Mouse (Mus musculus) megakaryocyte progenitor cell, adult 5-6 weeks (primary cell): Measurements from ENCODE around the gene Arid3a. TPM values are rescaled to one million over a fixed set of nuclear protein-coding genes. Genes with fewer than 3 reads are reported as not detected.

ENCODE experiments used
- ATAC-seq: replicated peaks from 2 replicates; pipeline ENCODE4 v1.8.0; 2016; ENCODE audit warnings: mild to moderate bottlenecking, moderate TSS enrichment, inconsistent platforms; ENCODE audit not compliant: poor library complexity
- total RNA-seq, 2 experiments: library from RNA; stranded (forward) in 1 of 2; stranded (reverse) in 1 of 2; fragments of 157-497, 149-512 nt in 1 of 2; fragments of 200-1000 nt in 1 of 2; gene quantifications; 2 replicates each; pipeline versions ENCODE4 v1.2.3 to v1.2.4; 2015 to 2017

The Arid3a gene
- total RNA-seq, 2 experiments from 2014 or later = 19.9 to 32.2 TPM

GRCm38 (mm10) chr10:79991099-79991498 is 64.3 kb downstream of the Arid3a start:
- no peak for ATAC-seq

GRCm38 (mm10) chr10:79991548-79991947 is 64.7 kb downstream of the Arid3a start:
- no peak for ATAC-seq

- ATAC-seq = peak; percentile 43
Observed at GRCm38 (mm10) chr10:79994397-79995115, 67.7 kb downstream of the Arid3a start.

DNA sequence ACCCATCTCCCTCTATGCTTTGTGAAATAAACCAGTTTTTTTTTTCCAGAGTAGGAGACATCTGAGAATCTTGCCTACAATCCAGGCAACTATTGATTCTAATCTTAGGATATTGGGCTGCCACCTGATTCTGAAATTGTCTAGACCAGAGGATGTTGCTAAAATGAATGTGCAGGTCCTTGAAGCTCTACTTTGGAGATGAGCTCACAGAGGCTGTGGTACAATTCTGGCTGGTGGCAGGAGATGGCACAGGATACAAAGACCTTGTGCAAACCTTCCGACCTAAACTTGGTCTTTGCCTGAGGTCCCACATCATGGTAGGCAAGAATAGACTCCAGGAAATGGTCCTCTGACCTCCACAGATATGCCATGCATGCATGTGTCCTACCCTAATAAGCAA is 68.8 kb downstream of the Arid3a start:
- ATAC-seq = no peak

GRCm38 (mm10) chr10:79996272-79997033 is 69.6 kb downstream of the Arid3a start, which contains the start of gene Abca7:
TSS of gene Abca7 (plus strand) at chr10:79996494.
- peak; percentile 79 for ATAC-seq

DNA sequence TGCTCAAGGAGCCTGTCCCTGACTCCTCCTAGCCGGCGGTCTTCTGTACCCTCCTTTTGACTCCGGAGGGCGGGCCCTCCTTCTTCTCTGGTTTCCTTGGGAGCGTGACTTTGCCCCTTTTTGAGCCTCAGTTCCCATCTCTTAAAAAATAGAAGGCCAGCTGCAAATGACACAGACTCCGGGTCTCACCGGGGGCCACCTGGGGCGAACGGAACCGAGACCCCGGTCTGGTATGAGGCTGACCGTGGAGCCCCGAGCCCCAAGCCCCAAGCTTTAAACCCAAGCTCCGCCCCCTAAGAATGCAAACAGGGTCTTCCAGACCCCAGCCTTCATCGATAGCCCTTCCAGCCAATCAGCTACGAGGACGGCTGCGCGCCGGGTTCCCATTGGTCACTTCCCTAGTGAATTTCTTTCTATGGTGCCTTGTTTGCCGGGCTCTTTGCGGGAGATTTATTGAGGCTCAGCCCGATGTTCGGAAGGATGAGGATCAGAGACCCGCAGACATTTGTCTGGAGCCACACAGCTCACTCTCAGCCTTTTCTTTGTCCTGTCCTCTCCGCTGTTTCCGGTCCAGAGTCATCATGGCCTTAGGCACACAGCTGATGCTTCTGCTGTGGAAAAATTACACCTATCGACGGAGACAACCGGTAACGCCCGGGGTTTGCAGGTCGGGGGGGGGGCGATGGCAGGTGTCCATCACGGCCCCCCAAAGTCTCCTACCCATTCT is 70.4 kb downstream of the Arid3a start:
- peak; percentile 52 for ATAC-seq

DNA sequence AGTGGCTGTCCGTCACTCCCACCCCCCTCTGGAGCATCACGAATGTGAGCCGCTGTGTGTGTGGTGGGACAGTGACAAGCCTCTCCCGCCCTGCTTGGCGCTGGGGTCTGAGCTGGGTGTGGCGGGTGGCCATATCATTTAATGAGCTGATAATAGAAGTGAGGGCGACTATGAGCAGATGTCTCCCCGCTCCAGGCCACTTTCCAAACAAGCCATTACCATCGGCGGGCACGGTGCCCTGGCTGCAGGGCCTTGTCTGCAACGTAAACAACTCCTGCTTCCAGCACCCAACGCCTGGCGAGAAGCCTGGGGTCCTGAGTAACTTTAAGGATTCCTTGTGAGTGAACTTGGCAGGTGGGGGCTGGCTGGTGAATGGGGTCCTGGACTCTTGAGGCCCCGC is 71.0 kb downstream of the Arid3a start:
- ATAC-seq = peak; percentile 20

GRCm38 (mm10) chr10:80001945-80002344 is 75.1 kb downstream of the Arid3a start:
- ATAC-seq = no peak

DNA sequence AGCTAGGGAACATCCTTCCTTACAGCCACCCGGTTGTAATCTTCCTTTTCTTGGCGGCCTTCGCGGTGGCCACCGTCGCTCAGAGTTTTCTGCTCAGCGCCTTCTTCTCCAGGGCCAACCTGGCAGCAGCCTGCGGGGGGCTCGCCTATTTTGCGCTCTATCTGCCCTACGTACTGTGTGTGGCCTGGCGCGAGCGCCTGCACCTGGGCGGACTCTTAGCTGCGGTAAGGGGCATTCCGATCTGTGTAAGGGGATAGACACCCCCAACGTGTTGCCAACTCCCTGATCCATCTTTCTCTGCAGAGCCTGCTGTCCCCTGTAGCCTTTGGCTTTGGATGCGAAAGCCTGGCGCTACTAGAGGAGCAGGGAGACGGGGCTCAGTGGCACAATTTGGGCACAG is 76.0 kb downstream of the Arid3a start:
- no peak for ATAC-seq

DNA sequence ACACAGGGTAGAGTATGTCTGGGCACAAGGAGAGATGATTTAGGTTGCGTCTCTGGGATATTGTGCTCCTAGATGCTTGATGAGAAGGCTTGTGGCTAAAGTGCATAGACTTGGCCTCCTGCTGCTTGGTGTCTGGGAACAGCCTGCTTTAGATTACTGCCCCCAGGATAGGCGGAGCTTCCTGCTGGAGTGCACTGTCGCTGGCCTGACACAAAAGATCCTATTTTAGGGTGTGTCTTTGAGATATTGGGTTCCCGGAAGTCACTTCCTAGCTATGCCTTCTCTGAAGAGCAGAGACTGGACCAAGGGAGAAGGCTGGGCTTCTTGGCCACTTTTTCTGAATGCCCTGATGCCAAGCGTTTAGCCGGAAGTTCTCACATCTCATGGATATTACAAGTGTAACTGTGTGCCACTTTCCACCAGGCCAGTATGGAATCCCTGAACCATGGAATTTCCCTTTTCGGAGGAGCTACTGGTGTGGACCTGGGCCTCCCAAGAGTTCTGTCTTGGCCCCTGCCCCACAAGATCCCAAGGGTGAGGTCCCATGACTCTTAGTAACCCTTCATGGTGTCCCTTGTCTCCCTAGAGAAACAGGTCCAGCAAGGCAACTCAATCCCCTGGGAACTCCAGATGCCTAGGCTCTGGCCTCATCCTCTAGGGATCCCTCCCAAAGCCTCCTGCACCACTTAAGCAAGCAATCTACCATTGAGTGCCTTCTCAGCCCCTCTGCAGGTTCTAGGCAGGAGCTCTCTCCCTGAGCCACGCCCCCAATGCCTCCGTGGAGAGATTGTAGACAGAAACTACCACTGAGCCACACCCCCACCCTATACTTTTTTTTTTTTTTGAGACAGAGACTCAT is 76.8 kb downstream of the Arid3a start:
- ATAC-seq = peak; percentile 85

- ATAC-seq = no peak
Observed at GRCm38 (mm10) chr10:80004233-80004705, 77.4 kb downstream of the Arid3a start.

Other genes starting within 250 kb of the Arid3a start
Only the 30 nearest of the 35 such genes appear.
- gene Hcn2, start 210.4 kb upstream of the Arid3a start, total RNA-seq (2015) = not detected in 2 replicates
- gene Hcn2, start 210.4 kb upstream of the Arid3a start, total RNA-seq (2017) = not detected in 2 replicates
- 36.9 and 46.9 TPM in 2 replicates for gene Polrmt, start 180.5 kb upstream of the Arid3a start, total RNA-seq (2015)
- gene Polrmt, start 180.5 kb upstream of the Arid3a start, total RNA-seq (2017) = 10.8 and 14.6 TPM in 2 replicates
- not detected in 2 replicates for gene Fgf22, start 172.0 kb upstream of the Arid3a start, total RNA-seq (2015)
- gene Fgf22, start 172.0 kb upstream of the Arid3a start, total RNA-seq (2017) = not detected in 2 replicates
- gene Rnf126, start 160.1 kb upstream of the Arid3a start, total RNA-seq (2015) = 55.6 and 63.0 TPM in 2 replicates
- gene Rnf126, start 160.1 kb upstream of the Arid3a start, total RNA-seq (2017) = 18.4 and 20.2 TPM in 2 replicates
- 1.6 and 2.7 TPM in 2 replicates for gene Fstl3, start 149.8 kb upstream of the Arid3a start, total RNA-seq (2015)
- gene Fstl3, start 149.8 kb upstream of the Arid3a start, total RNA-seq (2017) = 1.3 and 3.6 TPM in 2 replicates
- 160 and 189 TPM in 2 replicates for gene Prss57, start 136.1 kb upstream of the Arid3a start, total RNA-seq (2015)
- gene Prss57, start 136.1 kb upstream of the Arid3a start, total RNA-seq (2017) = 95.1 and 100.0 TPM in 2 replicates
- gene Palm, start 133.5 kb upstream of the Arid3a start, total RNA-seq (2015) = 65.3 and 71.4 TPM in 2 replicates
- 43.4 and 53.4 TPM in 2 replicates for gene Palm, start 133.5 kb upstream of the Arid3a start, total RNA-seq (2017)
- gene Misp, start 106.1 kb upstream of the Arid3a start, total RNA-seq (2015) = not detected in 2 replicates
- gene Misp, start 106.1 kb upstream of the Arid3a start, total RNA-seq (2017) = 0.58 TPM in 1 of 2 replicates, not detected in the other
- 218 and 262 TPM in 2 replicates for gene Ptbp1, start 72.6 kb upstream of the Arid3a start, total RNA-seq (2015)
- 172 and 187 TPM in 2 replicates for gene Ptbp1, start 72.6 kb upstream of the Arid3a start, total RNA-seq (2017)
- gene Prtn3, start 52.6 kb upstream of the Arid3a start, total RNA-seq (2015) = 3,382 and 3,510 TPM in 2 replicates
- 738 and 1,001 TPM in 2 replicates for gene Prtn3, start 52.6 kb upstream of the Arid3a start, total RNA-seq (2017)
- gene Plppr3, start 52.4 kb upstream of the Arid3a start, total RNA-seq (2015) = 39.0 and 41.2 TPM in 2 replicates
- 93.9 and 96.9 TPM in 2 replicates for gene Plppr3, start 52.4 kb upstream of the Arid3a start, total RNA-seq (2017)
- 6,143 and 8,228 TPM in 2 replicates for gene Elane, start 40.8 kb upstream of the Arid3a start, total RNA-seq (2015)
- gene Elane, start 40.8 kb upstream of the Arid3a start, total RNA-seq (2017) = 2,359 and 2,989 TPM in 2 replicates
- gene Cfd, start 36.2 kb upstream of the Arid3a start, total RNA-seq (2015) = 0.49 and 0.56 TPM in 2 replicates
- 1.2 TPM in 1 of 2 replicates, not detected in the other for gene Cfd, start 36.2 kb upstream of the Arid3a start, total RNA-seq (2017)
- gene Med16, start 18.1 kb upstream of the Arid3a start, total RNA-seq (2015) = 13.9 and 14.4 TPM in 2 replicates
- gene Med16, start 18.1 kb upstream of the Arid3a start, total RNA-seq (2017) = 22.1 and 24.8 TPM in 2 replicates
- gene Gm26602, start 16.2 kb upstream of the Arid3a start, total RNA-seq (2015) = not detected in 2 replicates
- not detected in 2 replicates for gene Gm26602, start 16.2 kb upstream of the Arid3a start, total RNA-seq (2017)
- gene Kiss1r, start 10.1 kb upstream of the Arid3a start, total RNA-seq (2015) = 0.15 TPM in 2 replicates
- 0.25 and 1.3 TPM in 2 replicates for gene Kiss1r, start 10.1 kb upstream of the Arid3a start, total RNA-seq (2017)
- 72.3 and 78.7 TPM in 2 replicates for gene R3hdm4, start 5.8 kb upstream of the Arid3a start, total RNA-seq (2015)
- 35.1 and 50.7 TPM in 2 replicates for gene R3hdm4, start 5.8 kb upstream of the Arid3a start, total RNA-seq (2017)
- gene Wdr18, start 33.1 kb downstream of the Arid3a start, total RNA-seq (2015) = 36.8 and 57.4 TPM in 2 replicates
- 24.6 and 29.7 TPM in 2 replicates for gene Wdr18, start 33.1 kb downstream of the Arid3a start, total RNA-seq (2017)
- not detected in 2 replicates for gene Grin3b, start 43.7 kb downstream of the Arid3a start, total RNA-seq (2015)
- gene Grin3b, start 43.7 kb downstream of the Arid3a start, total RNA-seq (2017) = not detected in 2 replicates
- gene Tmem259, start 57.3 kb downstream of the Arid3a start, total RNA-seq (2015) = 38.9 and 44.2 TPM in 2 replicates
- 44.6 and 54.8 TPM in 2 replicates for gene Tmem259, start 57.3 kb downstream of the Arid3a start, total RNA-seq (2017)
- gene Cnn2, start 61.5 kb downstream of the Arid3a start, total RNA-seq (2015) = 50.5 and 52.8 TPM in 2 replicates
- 73.3 and 84.1 TPM in 2 replicates for gene Cnn2, start 61.5 kb downstream of the Arid3a start, total RNA-seq (2017)
- gene Abca7, start 69.5 kb downstream of the Arid3a start, total RNA-seq (2015) = 15.4 and 15.8 TPM in 2 replicates
- gene Abca7, start 69.5 kb downstream of the Arid3a start, total RNA-seq (2017) = 17.0 and 17.5 TPM in 2 replicates
- 64.1 and 69.0 TPM in 2 replicates for gene Arhgap45, start 89.6 kb downstream of the Arid3a start, total RNA-seq (2015)
- 112 and 121 TPM in 2 replicates for gene Arhgap45, start 89.6 kb downstream of the Arid3a start, total RNA-seq (2017)
- gene Polr2e, start 112.8 kb downstream of the Arid3a start, total RNA-seq (2015) = 93.3 and 99.5 TPM in 2 replicates
- 74.3 and 89.9 TPM in 2 replicates for gene Polr2e, start 112.8 kb downstream of the Arid3a start, total RNA-seq (2017)
- 253 and 271 TPM in 2 replicates for gene Gpx4, start 120.1 kb downstream of the Arid3a start, total RNA-seq (2015)
- gene Gpx4, start 120.1 kb downstream of the Arid3a start, total RNA-seq (2017) = 358 and 365 TPM in 2 replicates
- gene Sbno2, start 178.5 kb downstream of the Arid3a start, total RNA-seq (2015) = 16.9 and 19.5 TPM in 2 replicates
- 19.1 and 24.0 TPM in 2 replicates for gene Sbno2, start 178.5 kb downstream of the Arid3a start, total RNA-seq (2017)
- 71.7 and 81.1 TPM in 2 replicates for gene Stk11, start 188.8 kb downstream of the Arid3a start, total RNA-seq (2015)
- gene Stk11, start 188.8 kb downstream of the Arid3a start, total RNA-seq (2017) = 159 and 172 TPM in 2 replicates
- gene Atp5d, start 211.6 kb downstream of the Arid3a start, total RNA-seq (2015) = 187 and 199 TPM in 2 replicates
- gene Atp5d, start 211.6 kb downstream of the Arid3a start, total RNA-seq (2017) = 37.6 and 39.3 TPM in 2 replicates
- gene Cbarp, start 213.8 kb downstream of the Arid3a start, total RNA-seq (2015) = 3.8 and 4.8 TPM in 2 replicates
- 2.0 and 2.2 TPM in 2 replicates for gene Cbarp, start 213.8 kb downstream of the Arid3a start, total RNA-seq (2017)
- gene Midn, start 221.2 kb downstream of the Arid3a start, total RNA-seq (2015) = 21.4 and 22.2 TPM in 2 replicates
- gene Midn, start 221.2 kb downstream of the Arid3a start, total RNA-seq (2017) = 12.7 and 17.9 TPM in 2 replicates